Mouse (Mus musculus) heart, embryonic 12.5 days (tissue): ENCODE measurements at regions not wholly inside any gene's neighbourhood (a gene's known extent, or its start where the extent isn't known, plus 50 kb on each side); places are given as distances from the start of the nearest gene placed in this dataset.
"Not testable (repeated sequence)": the region's sequence is repeated elsewhere in the genome, so short reads cannot be mapped to it uniquely, and the experiment has no call there.

Source experiments
- ATAC-seq: fragments of 200-750 bp; cut with Nextera tagmentation; 2 replicates; pipeline ENCODE4 v1.8.0; 2017; ENCODE audit warnings: moderate TSS enrichment, moderate library complexity; ENCODE audit not compliant: insufficient number of reproducible peaks, low FRiP score
- H3K27ac ChIP-seq: fragments of 300-500 bp; sonication (generic); 2 replicates; pipeline ENCODE4 v1.5.1; 2016; ENCODE audit warnings: mild to moderate bottlenecking, moderate library complexity; ENCODE audit not compliant: poor library complexity, severe bottlenecking
- H3K27me3 ChIP-seq: fragments of 300-500 bp; sonication (generic); replicated peaks from 2 replicates; pipeline ENCODE4 v1.6.1; 2016; ENCODE audit warnings: mild to moderate bottlenecking, moderate library complexity
- H3K36me3 ChIP-seq: fragments of 300-500 bp; sonication (generic); 2 replicates; pipeline ENCODE4 v1.6.1; 2016; ENCODE audit warnings: mild to moderate bottlenecking, moderate library complexity
- H3K4me1 ChIP-seq: fragments of 300-500 bp; sonication (generic); replicated peaks from 2 replicates; pipeline ENCODE4 v1.6.1; 2016; ENCODE audit warnings: mild to moderate bottlenecking
- H3K4me2 ChIP-seq: fragments of 300-500 bp; sonication (generic); 2 replicates; pipeline ENCODE4 v1.6.1; 2016; ENCODE audit warnings: mild to moderate bottlenecking, moderate library complexity
- H3K4me3 ChIP-seq: fragments of 300-500 bp; sonication (generic); 2 replicates; pipeline ENCODE4 v1.5.1; 2016; ENCODE audit warnings: mild to moderate bottlenecking
- H3K9ac ChIP-seq: fragments of 300-500 bp; sonication (generic); 2 replicates; pipeline ENCODE4 v1.6.1; 2016; ENCODE audit warnings: mild to moderate bottlenecking, moderate library complexity
- H3K9me3 ChIP-seq: fragments of 300-500 bp; sonication (generic); replicated peaks from 2 replicates; pipeline ENCODE4 v1.6.1; 2016; ENCODE audit warnings: mild to moderate bottlenecking, moderate library complexity
- whole genome bisulfite sequencing: fragments of 180-500 bp; shearing (Covaris S2); methylation state at CpG from one replicate; pipeline ENCODE4 v1.1.7; 2016; 5-methylcytosine and 5-hydroxymethylcytosine counted together

DNA sequence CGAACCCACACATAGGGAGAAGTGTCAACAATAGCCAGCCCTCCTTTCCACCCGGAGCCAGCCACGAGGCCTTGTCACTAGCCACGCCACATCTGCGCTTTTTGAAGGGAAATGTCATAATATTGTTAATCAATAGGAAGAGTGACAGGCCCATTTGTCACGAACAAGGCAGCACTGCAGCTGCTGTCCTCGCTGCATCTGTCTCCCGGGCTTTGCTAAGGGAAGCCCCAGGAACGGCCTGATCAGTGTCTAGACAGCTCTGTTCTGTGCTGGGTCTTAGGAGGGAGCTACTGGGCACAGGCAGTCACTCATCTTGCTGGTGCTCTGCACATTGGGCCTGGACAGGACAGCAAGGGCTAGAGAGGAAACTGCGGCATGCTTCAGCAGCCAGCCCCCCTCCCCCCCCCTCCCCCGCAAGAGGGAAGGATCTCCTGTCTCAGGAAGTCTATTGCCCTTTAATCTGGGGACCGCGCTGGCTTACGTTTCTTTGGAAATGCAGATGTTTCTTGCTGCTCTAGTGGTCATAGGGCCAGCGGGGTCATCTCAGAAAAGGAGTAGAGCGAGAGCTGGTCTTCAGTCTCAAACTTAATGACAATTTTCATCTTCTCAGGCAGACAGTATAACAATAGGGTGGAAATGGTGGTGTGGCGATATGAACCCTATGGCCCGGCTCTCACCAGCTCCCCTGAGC, 169.1 kb upstream of the Npvf start:
- Histone ChIP-seq H3K9ac (0 out of 2 replicates have a peak overlapping the region, but pooled peaks have one; percentile 13), H3K9me3 (0 out of 2 replicates have a peak, but pooled peaks cover 4% of the 10 kb centered on the region), H3K4me1 (peaks cover 35% of the 10 kb centered on the region), H3K4me3 (no peak overlapping the region), H3K4me2 (peak overlapping the region; percentile 39), H3K36me3 (no peaks in the 10 kb centered on the region), H3K27me3 (peaks cover 6% of the 10 kb centered on the region; the same call in 1 of the 2 replicates), H3K27ac (no peak overlapping the region)
- WGBS, result 20% methylated on average over 17 of the region's 18 CpGs
- 0 out of 2 replicates have a peak, but pooled peaks have one; percentile 57 for ATAC-seq

DNA sequence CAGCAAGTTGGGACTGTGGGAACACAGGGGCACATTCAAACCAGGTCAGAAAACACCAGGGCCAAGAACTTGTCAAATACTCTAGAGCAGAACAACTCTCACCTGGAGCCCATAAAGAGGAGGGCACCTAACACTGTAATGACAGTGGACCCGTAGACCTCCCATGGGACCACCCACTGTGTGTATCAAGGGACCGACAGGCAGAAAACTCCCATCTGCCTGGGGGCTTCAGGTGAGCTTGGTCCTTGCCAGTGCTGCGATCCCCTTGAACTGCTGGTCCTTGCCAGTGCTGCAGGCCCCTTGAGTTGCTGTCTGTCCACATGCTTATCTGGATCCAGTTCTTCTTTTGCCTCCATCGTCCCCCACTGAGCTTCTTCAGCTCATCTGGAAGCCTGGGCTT, 170.2 kb upstream of the Npvf start:
- H3K27ac ChIP-seq, result no peak overlapping the region
- 61% methylated on average over 4 of the region's 4 CpGs for WGBS
- H3K36me3 ChIP-seq, result no peaks in the 10 kb centered on the region
- no peak overlapping the region for H3K4me2 ChIP-seq
- H3K4me1 ChIP-seq, result peaks cover 25% of the 10 kb centered on the region
- ATAC-seq, result no peak
- 0 out of 2 replicates have a peak, but pooled peaks cover 4% of the 10 kb centered on the region for H3K9me3 ChIP-seq
- peaks cover 6% of the 10 kb centered on the region; the same call in 1 of the 2 replicates for H3K27me3 ChIP-seq
- no peak overlapping the region for H3K9ac ChIP-seq
- H3K4me3 ChIP-seq, result no peak overlapping the region

DNA sequence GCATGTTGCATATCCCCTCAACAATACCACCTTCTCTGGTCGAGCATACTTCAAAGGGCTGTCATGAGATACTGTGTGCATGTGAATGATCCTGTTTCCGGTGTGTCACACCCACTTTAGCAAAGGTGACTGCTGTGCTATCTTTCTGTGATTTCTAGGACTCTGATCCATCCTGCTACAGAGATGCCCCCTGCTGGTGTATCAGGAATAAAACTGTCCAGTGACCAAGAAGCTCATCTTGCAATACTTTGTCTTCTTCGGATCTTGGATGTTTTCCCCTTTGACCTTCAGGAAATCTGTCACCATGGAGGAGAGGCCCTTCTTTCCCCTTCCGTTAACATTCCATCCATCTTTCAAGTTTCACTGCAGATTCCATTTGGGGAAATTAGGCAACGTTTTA, 177.5 kb upstream of the Npvf start:
- Histone ChIP-seq H3K9ac (no peak overlapping the region), H3K4me3 (no peak overlapping the region), H3K4me1 (no peaks in the 10 kb centered on the region), H3K9me3 (0 out of 2 replicates have a peak, but pooled peaks cover 4% of the 10 kb centered on the region), H3K27me3 (no peaks in the 10 kb centered on the region; the same call in 1 of the 2 replicates), H3K4me2 (no peak overlapping the region), H3K27ac (no peak overlapping the region), H3K36me3 (no peaks in the 10 kb centered on the region)
- 68% methylated on average over 5 of the region's 5 CpGs for WGBS
- no peak for ATAC-seq

GRCm38 (mm10) chr6:50835997-50836625, 181.9 kb upstream of the Npvf start:
- H3K36me3 ChIP-seq, result no peaks in the 10 kb centered on the region
- no peak overlapping the region for H3K9ac ChIP-seq
- 79% methylated on average over 6 of the region's 6 CpGs for WGBS
- no peaks in the 10 kb centered on the region for H3K9me3 ChIP-seq
- no peak overlapping the region for H3K4me2 ChIP-seq
- peaks cover 7% of the 10 kb centered on the region; the same call in 1 of the 2 replicates for H3K27me3 ChIP-seq
- H3K27ac ChIP-seq, result no peak overlapping the region
- no peaks in the 10 kb centered on the region for H3K4me1 ChIP-seq
- no peak for ATAC-seq
- H3K4me3 ChIP-seq, result no peak overlapping the region

DNA sequence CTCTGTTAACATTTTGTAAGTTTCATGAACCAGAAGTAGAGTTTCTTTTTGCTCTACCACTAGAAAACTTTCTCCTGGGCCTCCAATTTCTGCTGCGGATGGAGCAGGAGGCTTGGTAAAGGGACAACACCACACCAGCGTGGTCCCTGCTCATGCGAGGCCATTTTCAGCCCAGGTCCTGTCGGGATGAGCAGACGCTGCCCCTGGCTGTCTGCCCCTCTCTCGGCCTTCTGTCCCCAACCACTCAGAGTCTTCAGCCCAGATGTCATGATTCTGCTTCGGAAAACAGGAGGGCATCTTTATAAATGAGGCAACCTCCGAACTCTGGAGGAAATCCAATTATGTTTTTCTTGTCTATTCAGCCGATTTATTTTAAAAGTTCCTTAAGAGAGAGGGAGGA, 186.6 kb upstream of the Npvf start:
- Histone ChIP-seq H3K36me3 (no peaks in the 10 kb centered on the region), H3K4me1 (no peaks in the 10 kb centered on the region), H3K4me3 (no peak overlapping the region), H3K27me3 (peaks cover 25% of the 10 kb centered on the region), H3K27ac (no peak overlapping the region), H3K4me2 (no peak overlapping the region), H3K9me3 (no peaks in the 10 kb centered on the region), H3K9ac (no peak overlapping the region)
- 72% methylated on average over 9 of the region's 9 CpGs for WGBS
- ATAC-seq, result no peak

- H3K27ac ChIP-seq, H3K4me1 ChIP-seq, H3K4me3 ChIP-seq, H3K9ac ChIP-seq, H3K9me3 ChIP-seq, H3K4me2 ChIP-seq, H3K36me3 ChIP-seq, ATAC-seq: not testable (repeated sequence)
- WGBS, result 74% methylated on average over 2 of the region's 2 CpGs
- H3K27me3 ChIP-seq, result peaks cover 48% of the 10 kb centered on the region
Measured at GRCm38 (mm10) chr6:50845246-50845645, 191.0 kb upstream of the Npvf start.

- Histone ChIP-seq H3K36me3 (no peaks in the 10 kb centered on the region), H3K4me2 (no peak overlapping the region), H3K27me3 (peaks cover 42% of the 10 kb centered on the region), H3K9me3 (no peaks in the 10 kb centered on the region), H3K4me1 (peaks cover 4% of the 10 kb centered on the region; the same call in 1 of the 2 replicates), H3K27ac (no peak overlapping the region), H3K4me3 (no peak overlapping the region), H3K9ac (no peak overlapping the region)
- WGBS, result 72% methylated on average over 18 of the region's 18 CpGs
- no peak for ATAC-seq
Measured at GRCm38 (mm10) chr6:50846740-50847516, 192.7 kb upstream of the Npvf start.

DNA sequence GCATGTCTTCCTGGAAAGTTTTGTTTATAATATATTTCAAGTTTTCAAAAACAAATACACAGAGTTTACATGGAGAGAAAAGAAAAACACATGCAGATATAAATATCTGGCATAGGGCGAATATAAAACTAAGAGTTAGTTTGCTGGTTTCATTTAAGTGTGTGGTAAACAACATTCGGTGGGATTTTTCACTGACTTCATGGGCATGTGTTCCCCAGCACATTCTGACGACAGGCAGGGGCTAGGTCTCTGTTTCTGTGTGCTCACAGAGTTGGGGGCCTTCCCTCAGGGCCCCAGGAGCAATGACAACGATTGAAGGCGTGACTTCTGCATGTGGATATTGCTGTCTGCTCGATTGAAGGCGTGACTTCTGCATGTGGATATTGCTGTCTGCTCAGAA, 193.3 kb upstream of the Npvf start:
- no peak for ATAC-seq
- 84% methylated on average over 7 of the region's 7 CpGs for WGBS
- Histone ChIP-seq H3K4me3 (no peak overlapping the region), H3K9ac (no peak overlapping the region), H3K27ac (no peak overlapping the region), H3K4me1 (peaks cover 4% of the 10 kb centered on the region; the same call in 1 of the 2 replicates), H3K4me2 (no peak overlapping the region), H3K36me3 (no peaks in the 10 kb centered on the region), H3K27me3 (peaks cover 49% of the 10 kb centered on the region), H3K9me3 (no peaks in the 10 kb centered on the region)

DNA sequence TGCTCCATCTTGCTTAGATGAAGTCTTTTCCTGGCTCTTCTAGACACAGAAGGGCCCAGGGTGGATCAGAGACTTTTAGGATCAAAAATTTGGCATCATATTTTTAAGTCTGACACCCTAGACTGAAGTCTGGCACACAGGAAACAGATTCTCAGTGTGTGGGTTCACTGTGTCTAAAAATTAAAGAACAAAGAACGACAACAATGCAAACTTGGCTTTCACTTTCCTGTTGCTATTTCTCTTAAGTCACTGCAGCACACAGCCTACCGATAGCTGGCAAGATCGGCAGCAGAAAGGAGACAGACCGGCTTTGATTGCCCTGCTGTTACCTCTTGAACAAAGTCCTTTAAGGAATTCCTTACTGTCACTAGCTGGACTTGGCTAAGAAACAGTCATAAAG, 204.9 kb upstream of the Npvf start:
- Histone ChIP-seq H3K4me1 (no peaks in the 10 kb centered on the region), H3K9me3 (no peaks in the 10 kb centered on the region), H3K4me2 (no peak overlapping the region), H3K27ac (no peak overlapping the region), H3K36me3 (no peaks in the 10 kb centered on the region), H3K4me3 (no peak overlapping the region), H3K27me3 (peaks cover 10% of the 10 kb centered on the region; the same call in 1 of the 2 replicates), H3K9ac (no peak overlapping the region)
- WGBS, result 65% methylated on average over 4 of the region's 4 CpGs
- no peak for ATAC-seq

GRCm38 (mm10) chr6:50877991-50878390, 223.8 kb upstream of the Npvf start:
- H3K9me3 ChIP-seq, result no peaks in the 10 kb centered on the region
- peaks cover 8% of the 10 kb centered on the region for H3K4me1 ChIP-seq
- no peak for ATAC-seq
- H3K36me3 ChIP-seq, result no peaks in the 10 kb centered on the region
- H3K4me3 ChIP-seq, result no peak overlapping the region
- no peak overlapping the region for H3K4me2 ChIP-seq
- 74% methylated on average over 5 of the region's 5 CpGs for WGBS
- no peaks in the 10 kb centered on the region for H3K27me3 ChIP-seq
- no peak overlapping the region for H3K9ac ChIP-seq
- H3K27ac ChIP-seq, result no peak overlapping the region

DNA sequence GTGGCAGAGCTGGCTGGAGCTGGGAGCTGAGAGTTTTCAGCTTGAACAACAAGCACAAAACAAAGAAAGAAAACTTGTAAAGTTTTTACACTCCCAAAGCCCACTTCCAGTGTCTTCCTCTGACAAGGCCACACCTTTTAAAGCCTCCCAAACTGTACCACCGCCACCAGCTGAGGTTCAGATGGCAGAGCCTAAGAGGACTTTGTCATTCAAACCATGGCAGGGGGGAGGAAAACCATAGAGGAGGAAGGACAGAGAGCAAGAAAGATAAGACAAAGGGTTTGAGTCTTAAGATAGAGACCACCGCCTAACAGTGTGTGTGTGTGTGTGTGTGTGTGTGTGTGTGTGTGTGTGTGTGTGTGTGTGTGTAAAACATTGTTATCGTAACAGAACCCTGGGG, 228.1 kb upstream of the Npvf start:
- Histone ChIP-seq H3K36me3 (no peaks in the 10 kb centered on the region), H3K4me2 (no peak overlapping the region), H3K27ac (no peak overlapping the region), H3K4me1 (peaks cover 8% of the 10 kb centered on the region), H3K9me3 (no peaks in the 10 kb centered on the region), H3K9ac (no peak overlapping the region), H3K4me3 (no peak overlapping the region), H3K27me3 (no peaks in the 10 kb centered on the region; the same call in 1 of the 2 replicates)
- ATAC-seq, result no peak
- WGBS, result 32% methylated on average over 3 of the region's 3 CpGs
